Mouse (Mus musculus) embryonic facial prominence, embryonic 14.5 days (tissue): ENCODE measurements at regions not wholly inside any gene's neighbourhood (a gene's known extent, or its start where the extent isn't known, plus 50 kb on each side); places are given as distances from the start of the nearest gene placed in this dataset.

ENCODE experiments used
- ATAC-seq: fragments of 200-750 bp; cut with Nextera tagmentation; 2 replicates; pipeline ENCODE4 v1.8.0; 2017; ENCODE audit warnings: low read depth, moderate number of reproducible peaks, moderate TSS enrichment
- DNase-seq: peaks from one replicate; pipeline ENCODE4 v3.0.0-alpha.2; 2015; ENCODE audit warnings: low spot score
- H3K27ac ChIP-seq: fragments of 300-500 bp; sonication (generic); replicated peaks from 2 replicates; pipeline ENCODE4 v1.5.1; 2014; ENCODE audit warnings: low read depth, mild to moderate bottlenecking, low read length, moderate library complexity
- H3K27me3 ChIP-seq: fragments of 300-500 bp; sonication (generic); replicated peaks from 2 replicates; pipeline ENCODE4 v1.6.1; 2014; ENCODE audit warnings: low read length; ENCODE audit not compliant: control insufficient read depth, insufficient read depth
- H3K36me3 ChIP-seq: fragments of 300-500 bp; sonication (generic); 2 replicates; pipeline ENCODE4 v1.6.1; 2014; ENCODE audit warnings: low read length, mixed read lengths; ENCODE audit not compliant: control insufficient read depth, insufficient read depth
- H3K4me1 ChIP-seq: fragments of 300-500 bp; sonication (generic); 2 replicates; pipeline ENCODE4 v1.6.1; 2014; ENCODE audit warnings: antibody characterized with exemption, low read length; ENCODE audit not compliant: control insufficient read depth, insufficient read depth
- H3K4me2 ChIP-seq: fragments of 300-500 bp; sonication (generic); 2 replicates; pipeline ENCODE4 v1.6.1; 2014; ENCODE audit warnings: low read depth, mild to moderate bottlenecking, low read length, moderate library complexity, mixed read lengths
- H3K4me3 ChIP-seq: fragments of 300-500 bp; sonication (generic); 2 replicates; pipeline ENCODE4 v1.5.1; 2014; ENCODE audit warnings: low read depth, mild to moderate bottlenecking, low read length
- H3K9ac ChIP-seq: fragments of 300-500 bp; sonication (generic); 2 replicates; pipeline ENCODE4 v1.6.1; 2014; ENCODE audit warnings: low read depth, mild to moderate bottlenecking, low read length, moderate library complexity, mixed read lengths
- H3K9me3 ChIP-seq: fragments of 300-500 bp; sonication (generic); 2 replicates; pipeline ENCODE4 v1.6.1; 2016; ENCODE audit warnings: low read length; ENCODE audit not compliant: control insufficient read depth
- WGBS: fragments of 180-500 bp; shearing (Covaris S2); extraction: QIAGEN DNeasy Blood & Tissue Kit; methylation state at CpG from one replicate; pipeline ENCODE4 v1.1.7; 2014; 5-methylcytosine and 5-hydroxymethylcytosine counted together

DNA sequence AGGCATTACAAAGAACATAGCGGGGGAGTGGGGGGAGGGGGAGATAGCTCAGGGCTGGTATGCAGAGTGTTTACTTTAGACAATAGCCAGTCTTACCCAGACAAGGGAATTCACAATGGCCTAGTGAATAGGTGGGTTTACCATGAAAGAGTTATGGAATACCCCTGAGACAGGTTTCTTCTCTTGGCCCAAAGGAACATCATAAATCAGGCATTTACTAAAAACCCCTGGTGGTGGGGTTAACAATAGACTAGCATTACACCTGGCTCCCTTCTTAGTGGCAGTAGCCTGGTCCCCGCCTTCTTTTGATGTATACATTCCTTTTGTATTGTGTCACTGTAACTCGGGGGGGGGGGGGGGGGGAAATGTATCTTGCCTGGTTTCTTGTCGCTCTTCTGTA lies 696.8 kb upstream of the Gm10801 start:
- ATAC-seq (no peak), DNase-seq (peak; percentile 1)
- H3K4me1 ChIP-seq, result no peaks in the 10 kb centered on the region
- no peaks in the 10 kb centered on the region for H3K27me3 ChIP-seq
- H3K9me3 ChIP-seq, result no peaks in the 10 kb centered on the region
- 41% methylated on average over 3 of the region's 4 CpGs for WGBS
- no peaks in the 10 kb centered on the region for H3K36me3 ChIP-seq
- H3K27ac ChIP-seq, result no peak overlapping the region
- H3K4me2 ChIP-seq, result no peak overlapping the region
- no peak overlapping the region for H3K9ac ChIP-seq
- H3K4me3 ChIP-seq, result no peak overlapping the region

- ATAC-seq (no peak), DNase-seq (no peak)
- no peak overlapping the region for H3K27ac ChIP-seq
- H3K4me1 ChIP-seq, result no peaks in the 10 kb centered on the region
- H3K9ac ChIP-seq, result no peak overlapping the region
- no peaks in the 10 kb centered on the region for H3K27me3 ChIP-seq
- H3K4me2 ChIP-seq, result no peak overlapping the region
- H3K36me3 ChIP-seq, result no peaks in the 10 kb centered on the region
- H3K9me3 ChIP-seq, result no peaks in the 10 kb centered on the region
- 82% methylated on average over 2 of the region's 2 CpGs for WGBS
- H3K4me3 ChIP-seq, result no peak overlapping the region
Observed at GRCm38 (mm10) chr2:97975486-97975885, 686.6 kb upstream of the Gm10801 start.

GRCm38 (mm10) chr2:97990666-97991065 lies 671.4 kb upstream of the Gm10801 start:
- no peaks in the 10 kb centered on the region for H3K9me3 ChIP-seq
- no peak for ATAC-seq

DNA sequence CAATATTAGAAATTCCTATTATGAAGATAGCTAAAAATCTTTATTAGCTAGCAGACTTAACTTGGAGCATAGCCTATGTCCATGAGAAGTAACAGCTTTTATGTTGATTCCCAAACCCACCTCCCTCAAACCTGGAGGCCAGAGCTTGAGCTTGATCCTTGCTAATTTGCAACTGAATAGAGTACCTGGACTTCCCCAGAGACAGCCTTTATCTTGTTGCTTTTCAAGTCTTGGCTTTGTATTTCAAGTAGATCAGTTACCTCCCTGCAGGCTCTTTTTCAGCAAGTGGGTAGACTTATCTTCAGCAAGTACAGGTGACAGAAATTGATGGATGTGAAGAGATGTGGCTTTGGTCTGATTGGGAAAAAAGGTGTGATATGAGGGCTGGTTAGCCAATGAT lies 630.1 kb upstream of the Gm10801 start:
- no peak overlapping the region for H3K27ac ChIP-seq
- no peaks in the 10 kb centered on the region for H3K9me3 ChIP-seq
- no peak for ATAC-seq
- no peak overlapping the region for H3K4me3 ChIP-seq
- H3K4me1 ChIP-seq, result no peaks in the 10 kb centered on the region
- no peak for DNase-seq
- H3K27me3 ChIP-seq, result no peaks in the 10 kb centered on the region
- H3K9ac ChIP-seq, result no peak overlapping the region
- no peaks in the 10 kb centered on the region for H3K36me3 ChIP-seq
- H3K4me2 ChIP-seq, result no peak overlapping the region

More at GRCm38 (mm10) chr2:97990666-97991065, 671.4 kb upstream of the Gm10801 start:
- no peak overlapping the region for H3K4me3 ChIP-seq
- H3K27ac ChIP-seq, result no peak overlapping the region
- H3K4me1 ChIP-seq, result no peaks in the 10 kb centered on the region
- H3K9ac ChIP-seq, result no peak overlapping the region
- no peaks in the 10 kb centered on the region for H3K27me3 ChIP-seq
- no peak overlapping the region for H3K4me2 ChIP-seq
- H3K36me3 ChIP-seq, result no peaks in the 10 kb centered on the region
- DNase-seq, result no peak

GRCm38 (mm10) chr2:98038760-98039159 lies 623.3 kb upstream of the Gm10801 start:
- Histone ChIP-seq H3K27me3 (no peaks in the 10 kb centered on the region), H3K36me3 (no peaks in the 10 kb centered on the region), H3K9me3 (no peaks in the 10 kb centered on the region), H3K4me2 (no peak overlapping the region), H3K9ac (no peak overlapping the region), H3K4me3 (no peak overlapping the region), H3K4me1 (no peaks in the 10 kb centered on the region), H3K27ac (no peak overlapping the region)
- DNase-seq, result no peak
- 83% methylated on average over 3 of the region's 3 CpGs for WGBS
- ATAC-seq, result no peak
